Mouse (Mus musculus): ENCODE data around the gene Wdr70. TPM values are rescaled to one million over a fixed set of nuclear protein-coding genes. Genes with fewer than 3 reads are reported as not detected.

Gene Wdr70
- total and polyA plus RNA-seq, 3 experiments, result 21.9 to 37.1 (median 23.6) TPM

- dilution Hi-C loops (cut with MboI; ENCODE audit: extremely low pct_ligation_motif_present, extremely low pct_unique_long_range_greater_than_20kb, low sequenced_read_pairs) (no loop called here), in situ Hi-C loops (cut with MboI; ENCODE audit: low pct_ligation_motif_present, low pct_unique_long_range_greater_than_20kb, low sequenced_read_pairs) (no loop called here)
- no peaks in the 10 kb centered on the region for H3K27me3 ChIP-seq (replicated peaks)
- no peak overlapping the region for H3K27ac ChIP-seq (ENCODE audit: insufficient read depth, low read depth)
- H3K9me3 ChIP-seq (replicated peaks; ENCODE audit: low read length), result no peaks in the 10 kb centered on the region
- H3K79me2 ChIP-seq (replicated peaks; ENCODE audit: control insufficient read depth, extremely low read depth, insufficient read depth, poor library complexity, severe bottlenecking), result no peaks in the 10 kb centered on the region
- no peak overlapping the region for H3K4me2 ChIP-seq (ENCODE audit: insufficient read depth, low read depth, poor library complexity, severe bottlenecking)
- TF ChIP-seq MEF2A (IDR thresholded peaks at IDR 0.05; ENCODE audit: borderline replicate concordance, low read depth, low read length) (no peak), NELFE (IDR thresholded peaks at IDR 0.05; ENCODE audit: low read depth, low read length) (no peak), EP300 (IDR thresholded peaks at IDR 0.05; ENCODE audit: low read length) (no peak), CHD1 (IDR thresholded peaks at IDR 0.05; ENCODE audit: low read depth, low read length) (no peak), MAZ (IDR thresholded peaks at IDR 0.05; ENCODE audit: low read depth, low read length) (no peak), MYC (IDR thresholded peaks at IDR 0.05; ENCODE audit: low read depth, low read length) (no peak), SIN3A (IDR thresholded peaks at IDR 0.05; ENCODE audit: low read length) (no peak), UBTF (IDR thresholded peaks at IDR 0.05; ENCODE audit: low read depth, low read length) (no peak), RAD21 (IDR thresholded peaks at IDR 0.05; ENCODE audit: low read depth, low read length) (no peak; the same call in 1 of the 2 replicates), CHD2 (IDR thresholded peaks at IDR 0.05; ENCODE audit: low read length) (no peak), CTCF (conservative IDR thresholded peaks at IDR 0.05 in 1 of 2, IDR thresholded peaks at IDR 0.05 in 1 of 2; ENCODE audit: low read depth in 2 of 2, low read length in 2 of 2) (no peak), E2F4 (IDR thresholded peaks at IDR 0.05; ENCODE audit: insufficient replicate concordance, low read depth, low read length) (no peak), ETS1 (conservative IDR thresholded peaks at IDR 0.05; ENCODE audit: low read depth, low read length) (no peak), ZMIZ1 (IDR thresholded peaks at IDR 0.05; ENCODE audit: low read depth, low read length) (no peak), JUN (IDR thresholded peaks at IDR 0.05; ENCODE audit: insufficient read depth, low read depth, low read length) (no peak), ZNF384 (IDR thresholded peaks at IDR 0.05; ENCODE audit: low read depth, low read length) (no peak), TCF12 (IDR thresholded peaks at IDR 0.05; ENCODE audit: low read depth, low read length) (no peak)
- no peak for DNase-seq (ENCODE audit: extremely low read depth)
- no peak overlapping the region for H3K9ac ChIP-seq (ENCODE audit: insufficient read depth, low read depth)
- no peaks in the 10 kb centered on the region for H3K4me1 ChIP-seq (ENCODE audit: control insufficient read depth in 1 of 2, insufficient read depth in 2 of 2)
- no peak overlapping the region for H3K4me3 ChIP-seq (replicated peaks in 1 of 3; ENCODE audit: low read depth in 2 of 3, low read length in 2 of 3, poor library complexity in 1 of 3)
- H3K36me3 ChIP-seq (replicated peaks in 1 of 2; ENCODE audit: control insufficient read depth in 1 of 2, insufficient read depth in 1 of 2, low read length in 1 of 2), result peaks cover 0 to 7% of the 10 kb centered on the region in 2 experiments
Measured at GRCm38 (mm10) chr15:7961489-7961888, 137.5 kb downstream of the Wdr70 start.

- H3K79me2 ChIP-seq (replicated peaks; ENCODE audit: control insufficient read depth, extremely low read depth, insufficient read depth, poor library complexity, severe bottlenecking), result no peaks in the 10 kb centered on the region
- no peak overlapping the region for H3K27ac ChIP-seq (ENCODE audit: insufficient read depth, low read depth)
- peaks cover 0 to 11% of the 10 kb centered on the region in 2 experiments for H3K36me3 ChIP-seq (replicated peaks in 1 of 2; ENCODE audit: control insufficient read depth in 1 of 2, insufficient read depth in 1 of 2, low read length in 1 of 2)
- in situ Hi-C loops (cut with MboI; ENCODE audit: low pct_ligation_motif_present, low pct_unique_long_range_greater_than_20kb, low sequenced_read_pairs), result no loop called here
- dilution Hi-C loops (cut with MboI; ENCODE audit: extremely low pct_ligation_motif_present, extremely low pct_unique_long_range_greater_than_20kb, low sequenced_read_pairs), result no loop called here
- H3K4me3 ChIP-seq (replicated peaks in 1 of 3; ENCODE audit: low read depth in 2 of 3, low read length in 2 of 3, poor library complexity in 1 of 3), result no peak overlapping the region
- H3K9me3 ChIP-seq (replicated peaks; ENCODE audit: low read length), result no peaks in the 10 kb centered on the region
- H3K27me3 ChIP-seq (replicated peaks), result no peaks in the 10 kb centered on the region
- DNase-seq (ENCODE audit: extremely low read depth), result no peak
- no peak for TF ChIP-seq ZC3H11A (IDR thresholded peaks at IDR 0.05; ENCODE audit: low read depth, low read length)
- TF ChIP-seq NRF1 (IDR thresholded peaks at IDR 0.05; ENCODE audit: low read depth, low read length), result no peak
- TF ChIP-seq MAFK (IDR thresholded peaks at IDR 0.05; ENCODE audit: insufficient replicate concordance, low read length), result no peak
- no peak for TF ChIP-seq USF1 (IDR thresholded peaks at IDR 0.05; ENCODE audit: low read depth, low read length)
- H3K4me2 ChIP-seq (ENCODE audit: insufficient read depth, low read depth, poor library complexity, severe bottlenecking), result no peak overlapping the region
- no peaks in the 10 kb centered on the region for H3K4me1 ChIP-seq (ENCODE audit: control insufficient read depth in 1 of 2, insufficient read depth in 2 of 2)
- H3K9ac ChIP-seq (ENCODE audit: insufficient read depth, low read depth), result no peak overlapping the region
Measured at GRCm38 (mm10) chr15:7956899-7957298, 142.1 kb downstream of the Wdr70 start.
